Mouse (Mus musculus): Measurements from ENCODE around the gene Olfr101. TPM values are rescaled to one million over a fixed set of nuclear protein-coding genes. Genes with fewer than 3 reads are reported as not detected.

The Olfr101 gene
- not detected for total RNA-seq (2021)

DNA sequence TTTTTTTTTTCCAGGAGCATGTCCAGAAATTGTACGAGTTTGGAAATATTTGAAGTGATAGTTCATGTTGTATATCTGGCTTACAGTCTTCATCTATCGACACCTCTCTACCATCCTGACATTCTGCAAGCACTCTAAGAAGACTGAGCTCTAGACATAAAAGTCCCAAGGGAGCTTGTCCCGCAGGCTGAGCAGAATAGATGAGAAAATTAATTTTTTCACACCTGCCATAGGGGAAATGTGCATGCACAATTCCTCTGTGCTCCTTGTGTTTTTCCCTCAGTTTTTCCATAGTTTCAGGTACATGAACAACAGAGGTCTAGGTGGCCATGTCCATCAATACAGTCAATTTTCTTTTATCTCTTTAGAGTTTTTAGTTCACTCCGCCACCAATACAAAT is at the start of gene Olfr101:
Gene Olfr101 (minus strand): TSS at position 101 of the 400 bp plus-strand sequence.
- no peak for DNase-seq

DNA sequence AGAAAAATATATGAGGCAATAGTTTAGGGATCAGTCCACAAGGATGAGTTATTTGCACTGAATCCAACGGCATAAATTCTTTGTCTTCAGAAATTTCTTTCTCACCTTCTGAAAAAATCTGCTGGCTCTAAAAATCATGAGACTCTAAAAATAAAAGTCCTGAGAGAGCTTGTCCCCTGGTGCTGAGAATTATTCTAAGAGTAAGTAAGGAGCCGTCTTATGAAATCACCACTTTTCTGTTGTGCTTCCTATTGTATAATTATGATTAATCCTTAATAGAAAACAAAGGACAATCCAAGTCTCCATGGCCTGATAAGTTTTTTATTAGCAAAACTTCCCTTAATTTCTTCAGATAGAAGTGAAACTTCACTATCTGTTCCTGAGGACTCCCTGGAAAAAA is 35.5 kb upstream of the Olfr101 start, which contains the start of gene Olfr103:
Gene Olfr103 (minus strand): TSS at position 101 of the 400 bp plus-strand sequence.
- no peak for DNase-seq

DNA sequence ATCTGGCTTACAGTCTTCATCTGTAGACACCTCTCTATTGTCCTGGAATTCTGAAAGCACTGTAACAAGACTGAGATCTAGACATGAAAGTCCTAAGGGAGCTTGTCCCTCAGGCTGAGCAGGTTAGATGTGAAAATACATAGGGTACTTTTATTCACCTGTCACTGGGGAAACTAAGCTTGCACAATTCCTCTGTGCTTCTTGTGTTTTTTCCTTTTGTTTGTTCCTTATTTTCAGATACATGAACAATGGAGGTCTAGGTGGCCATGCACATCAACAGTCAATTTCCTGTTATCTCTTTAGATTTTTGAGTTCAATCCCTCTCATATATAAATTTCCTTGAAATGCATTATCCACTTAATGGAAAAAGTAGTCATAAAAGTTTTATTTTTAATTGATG is 12.8 kb upstream of the Olfr101 start, which contains the start of gene Olfr102:
Gene Olfr102 (minus strand): TSS at position 101 of the 400 bp plus-strand sequence.
- DNase-seq = no peak

DNA sequence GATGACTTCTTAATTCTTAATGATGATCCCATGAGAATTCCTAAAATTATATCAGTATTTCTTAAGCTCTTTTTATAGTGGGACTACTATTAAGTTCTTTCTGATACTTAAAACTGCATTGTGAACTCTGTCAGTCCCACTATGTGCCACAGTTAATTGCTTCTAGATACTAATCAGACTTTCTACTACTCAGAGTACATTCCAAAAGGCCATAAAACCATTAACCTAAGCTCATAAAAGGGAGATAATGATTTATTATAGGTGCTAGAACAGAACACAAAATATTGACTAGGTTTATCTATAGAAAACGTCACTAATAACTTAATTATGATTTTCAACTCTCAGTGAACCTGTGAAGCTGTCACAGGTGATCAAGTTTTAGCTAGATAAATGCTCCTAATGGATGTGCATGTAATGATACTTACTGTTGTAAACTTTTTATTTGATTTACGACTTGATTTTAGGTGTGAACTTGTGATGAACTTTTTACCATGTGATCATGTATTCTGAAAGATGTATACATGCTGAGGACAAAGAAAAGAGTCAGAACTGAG is 6.1 kb upstream of the Olfr101 start:
- no peak for DNase-seq

DNA sequence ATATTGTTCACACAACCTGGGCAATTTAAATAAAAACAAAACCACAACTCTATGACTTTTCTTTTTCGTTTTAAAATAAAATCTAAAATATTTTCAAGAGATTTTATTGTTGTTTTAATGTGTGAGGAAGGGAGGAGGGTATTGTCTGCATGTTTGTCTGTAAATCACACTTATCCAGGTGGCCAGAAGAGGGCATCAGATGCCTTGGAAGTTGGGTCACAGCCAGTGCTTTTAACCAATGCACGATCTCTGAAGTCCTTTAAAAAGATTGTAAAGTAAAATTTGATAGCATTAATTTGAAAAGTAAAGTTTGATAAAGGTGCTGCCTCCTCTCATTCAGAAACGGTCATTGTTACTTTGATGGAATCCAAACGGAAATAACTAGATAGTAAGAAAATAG is 4.4 kb upstream of the Olfr101 start:
- no peak for DNase-seq

DNA sequence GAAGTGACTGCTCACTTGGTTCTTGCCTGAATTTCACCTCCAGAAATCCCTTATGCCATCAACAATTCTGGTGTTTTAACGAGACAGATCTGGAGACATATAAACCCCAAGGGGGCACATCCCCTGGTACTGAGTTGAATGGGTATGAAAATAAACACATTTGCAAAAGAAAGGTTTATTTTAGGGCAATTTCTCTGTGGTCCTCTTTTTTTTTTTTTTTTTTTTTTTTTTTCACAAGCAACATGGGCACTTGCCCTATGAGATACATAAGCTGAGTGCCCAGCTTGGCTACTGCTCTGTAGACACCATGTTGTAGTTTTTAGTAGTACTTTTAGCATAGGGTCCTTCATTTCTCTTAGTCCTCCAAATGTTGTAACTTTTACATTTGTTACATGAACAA is 20.8 kb downstream of the Olfr101 start, which contains the start of gene Olfr99:
Gene Olfr99 (minus strand): TSS at position 101 of the 400 bp plus-strand sequence.
- DNase-seq = no peak

DNA sequence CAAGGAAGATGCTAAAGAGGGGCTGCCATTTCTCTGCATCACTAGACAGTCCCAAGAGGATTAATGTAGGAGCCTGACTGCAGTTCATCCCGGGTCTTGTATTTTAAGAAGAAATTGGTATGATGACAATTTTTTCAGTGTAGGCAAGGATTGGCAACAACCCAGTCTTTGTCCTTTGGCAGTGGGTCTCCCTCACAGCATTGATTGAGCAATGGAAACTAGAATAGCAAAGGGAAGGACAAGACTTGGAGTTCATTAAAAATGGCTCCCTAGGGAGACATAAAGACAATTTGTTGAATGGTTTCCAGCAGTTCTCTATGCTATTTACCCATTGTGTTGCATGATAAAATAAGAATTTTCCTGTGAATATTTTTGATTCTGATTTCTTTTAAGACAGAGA is 23.8 kb downstream of the Olfr101 start:
- no peak for DNase-seq

DNA sequence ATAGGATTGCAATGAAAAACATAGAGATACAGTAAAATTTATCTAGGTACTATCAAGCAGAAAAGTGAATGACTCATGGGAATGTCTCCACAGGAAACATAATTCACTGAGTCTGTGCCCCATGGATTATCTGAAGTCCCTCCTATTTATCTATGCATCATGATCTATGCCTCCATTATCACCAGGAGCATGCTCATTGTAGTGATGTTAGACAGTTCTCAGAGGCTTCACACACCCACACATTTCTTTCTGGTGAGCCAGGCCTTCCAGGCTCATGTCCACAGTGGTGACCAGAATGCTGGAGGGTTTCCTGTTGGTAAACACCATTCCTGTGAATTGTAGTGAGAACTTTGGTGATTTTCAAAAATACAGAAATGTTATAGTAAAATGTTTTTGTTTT is 27.5 kb downstream of the Olfr101 start:
- DNase-seq = no peak

DNA sequence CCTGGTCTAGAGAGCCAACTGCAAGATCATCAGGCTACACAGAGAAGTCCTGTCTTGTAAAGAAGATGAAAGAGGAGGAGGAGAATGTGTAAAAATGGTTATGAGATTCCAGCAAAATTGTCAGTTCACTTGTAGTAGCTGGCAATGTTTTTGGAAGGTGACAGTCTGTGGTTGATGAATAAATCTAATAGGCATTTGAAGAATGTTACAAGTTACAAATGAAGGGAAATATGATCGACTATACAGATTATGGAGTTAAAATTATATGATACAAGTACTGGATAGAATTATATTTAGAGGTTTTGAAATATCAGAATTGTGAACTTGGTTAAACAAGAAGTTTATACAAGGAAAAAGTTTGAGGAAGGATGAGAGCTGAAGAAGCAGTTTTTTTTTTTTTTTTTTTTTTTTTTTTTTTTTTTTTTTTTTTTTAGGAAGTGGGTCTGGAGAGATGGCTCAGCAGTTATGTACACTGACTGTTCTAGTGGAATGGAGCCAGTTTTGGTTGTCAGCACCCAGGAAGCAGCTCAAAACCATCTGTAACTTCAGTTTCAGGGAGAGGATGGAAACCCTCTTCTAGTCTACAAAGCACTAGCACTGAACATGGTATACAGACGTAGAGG is 28.4 kb downstream of the Olfr101 start:
- no peak for DNase-seq

DNA sequence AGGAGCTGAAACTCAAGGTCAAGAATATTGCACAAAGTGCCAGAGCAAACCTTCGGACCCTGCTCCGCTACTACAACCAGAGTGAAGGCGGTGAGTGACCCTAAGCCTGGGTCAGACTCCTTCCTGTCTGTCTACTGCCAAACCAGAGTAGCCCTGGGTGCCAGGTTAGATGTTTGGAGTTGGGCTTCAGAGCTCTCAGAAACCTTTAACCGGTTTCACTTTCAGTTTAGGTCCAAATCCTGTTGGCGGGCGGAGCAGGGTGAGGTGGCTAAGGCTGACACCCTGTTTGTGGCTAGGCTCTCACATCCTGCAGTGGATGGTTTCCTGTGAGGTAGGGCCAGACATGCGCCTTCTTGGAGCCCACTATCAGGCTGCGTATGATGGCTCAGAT is 33.4 kb downstream of the Olfr101 start:
- DNase-seq = peak; percentile 47

DNA sequence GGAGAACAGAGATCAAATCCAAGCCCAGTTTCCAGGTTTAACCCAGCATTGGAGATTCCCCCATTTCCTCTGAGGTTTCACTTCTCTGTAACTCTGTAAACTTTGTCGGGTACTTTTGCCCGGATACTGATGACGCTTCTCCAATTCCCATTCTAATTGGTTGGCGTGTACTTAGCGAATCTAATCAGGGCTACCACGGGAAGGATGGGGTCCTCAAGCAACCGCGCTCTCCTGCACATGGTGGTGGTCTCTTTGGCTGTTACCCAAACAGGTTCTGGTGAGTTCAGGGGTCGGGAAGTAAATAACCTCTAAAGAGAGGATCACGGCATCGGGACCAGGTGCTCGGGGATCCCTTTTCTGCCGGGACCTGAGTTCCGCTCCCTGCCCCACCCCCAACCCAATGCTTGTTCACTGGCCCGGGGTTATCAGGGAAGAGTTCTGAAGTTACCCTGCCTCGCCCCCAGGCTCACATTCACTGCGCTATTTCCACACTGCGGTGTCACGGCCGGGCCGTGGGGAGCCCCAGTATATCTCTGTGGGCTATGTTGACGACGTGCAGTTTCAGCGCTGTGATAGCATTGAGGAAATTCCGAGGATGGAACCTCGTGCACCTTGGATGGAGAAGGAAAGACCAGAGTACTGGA is 33.9 kb downstream of the Olfr101 start, which contains the start of gene H2-M3:
Gene H2-M3 (plus strand): TSS at position 163 of the 644 bp plus-strand sequence.
- DNase-seq = peak; percentile 93

DNA sequence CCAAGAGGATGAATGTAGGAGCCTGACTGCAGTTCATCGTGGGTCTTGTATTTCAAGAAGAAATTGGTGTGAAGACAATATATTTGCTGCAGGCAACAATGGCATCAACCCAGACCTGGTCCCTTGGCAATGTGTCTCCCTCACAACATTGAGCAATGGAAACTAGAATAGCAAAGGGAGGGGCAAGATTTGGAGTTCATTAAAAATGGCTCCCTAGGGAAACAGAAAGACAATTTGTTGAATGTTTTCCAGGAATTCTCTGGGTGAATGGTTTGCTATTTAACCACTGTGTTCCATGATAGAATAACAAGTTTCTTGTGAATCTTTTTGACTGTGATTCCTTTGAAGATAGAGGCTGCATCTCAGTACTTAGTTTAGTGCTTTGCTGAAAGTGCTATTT is 40.5 kb downstream of the Olfr101 start, which contains the start of gene Olfr98:
Gene Olfr98 (minus strand): TSS at position 124 of the 400 bp plus-strand sequence.
- DNase-seq = no peak

DNA sequence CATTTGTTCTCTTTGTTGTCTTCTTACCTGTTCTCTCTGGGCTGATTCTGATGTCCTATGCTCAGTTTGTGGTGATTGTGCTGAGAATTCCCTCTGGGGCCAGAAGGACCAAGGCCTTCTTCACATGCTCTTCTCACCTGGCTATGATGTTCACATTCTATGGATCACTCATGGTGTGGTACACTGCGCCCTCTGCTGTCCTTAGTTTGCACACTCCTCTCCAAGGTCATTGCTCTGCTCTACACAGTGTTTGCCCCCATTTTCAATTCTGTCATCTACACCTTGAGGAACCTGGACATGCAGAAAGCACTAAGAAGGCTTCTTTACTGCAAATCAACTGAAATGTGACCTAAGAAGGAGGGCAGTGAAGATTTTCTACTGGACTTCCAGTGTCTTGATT is 53.6 kb downstream of the Olfr101 start:
- no peak for DNase-seq

DNA sequence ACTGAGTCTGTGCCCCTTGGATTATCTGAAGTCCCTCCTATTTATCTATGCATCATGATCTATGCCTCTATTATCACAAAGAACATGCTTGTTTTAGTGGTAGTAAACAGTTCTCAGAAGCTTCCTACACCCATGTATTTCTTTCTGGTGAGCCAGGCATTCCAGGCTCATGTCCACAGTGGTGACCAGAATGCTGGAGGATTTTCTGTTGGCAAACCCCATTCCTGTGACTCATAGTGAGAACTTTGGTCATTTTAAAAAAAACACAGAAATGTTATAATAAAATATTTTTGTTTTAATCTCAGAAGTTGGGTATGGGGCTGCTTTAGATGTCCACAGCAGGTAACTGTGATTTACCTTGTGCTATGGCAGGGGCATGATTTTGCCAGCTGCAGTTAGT is 54.7 kb downstream of the Olfr101 start:
- DNase-seq = no peak

Other genes with a start within 250 kb of the Olfr101 start
- not detected for gene Olfr90, start 215.8 kb downstream of the Olfr101 start, total RNA-seq (2021)
- not detected for gene Olfr91, start 206.0 kb downstream of the Olfr101 start, total RNA-seq (2021)
- not detected for gene Olfr92, start 184.2 kb downstream of the Olfr101 start, total RNA-seq (2021)
- not detected for gene Olfr93, start 142.8 kb downstream of the Olfr101 start, total RNA-seq (2021)
- not detected for gene Ubd, start 110.4 kb downstream of the Olfr101 start, total RNA-seq (2021)
- not detected for gene Olfr94, start 103.3 kb downstream of the Olfr101 start, total RNA-seq (2021)
- gene Olfr95, start 91.2 kb downstream of the Olfr101 start, total RNA-seq (2021) = not detected
- gene Olfr96, start 84.2 kb downstream of the Olfr101 start, total RNA-seq (2021) = not detected
- not detected for gene Olfr97, start 67.0 kb downstream of the Olfr101 start, total RNA-seq (2021)
- not detected for gene Olfr98, start 40.6 kb downstream of the Olfr101 start, total RNA-seq (2021)
- gene H2-M3, start 34.1 kb downstream of the Olfr101 start, total RNA-seq (2021) = 1 to 10 TPM; 1.5 to 2.0 TPM
- not detected for gene Olfr99, start 20.9 kb downstream of the Olfr101 start, total RNA-seq (2021)
- not detected for gene Olfr102, start 12.7 kb upstream of the Olfr101 start, total RNA-seq (2021)
- not detected for gene Olfr103, start 35.4 kb upstream of the Olfr101 start, total RNA-seq (2021)
- gene Olfr104-ps, start 55.3 kb upstream of the Olfr101 start, total RNA-seq (2021) = not detected
- gene Olfr105-ps, start 74.7 kb upstream of the Olfr101 start, total RNA-seq (2021) = not detected
- gene Olfr106-ps, start 86.1 kb upstream of the Olfr101 start, total RNA-seq (2021) = not detected
- gene Olfr107, start 94.9 kb upstream of the Olfr101 start, total RNA-seq (2021) = not detected
- not detected for gene Olfr108, start 141.2 kb upstream of the Olfr101 start, total RNA-seq (2021)
- gene Olfr109, start 154.6 kb upstream of the Olfr101 start, total RNA-seq (2021) = not detected
- not detected for gene H2-M2, start 179.2 kb upstream of the Olfr101 start, total RNA-seq (2021)
- gene Olfr110, start 188.2 kb upstream of the Olfr101 start, total RNA-seq (2021) = not detected
- gene Olfr111, start 203.7 kb upstream of the Olfr101 start, total RNA-seq (2021) = not detected